ENCODE assay signal across 18 mouse cellular contexts in the genomic region with DNA sequence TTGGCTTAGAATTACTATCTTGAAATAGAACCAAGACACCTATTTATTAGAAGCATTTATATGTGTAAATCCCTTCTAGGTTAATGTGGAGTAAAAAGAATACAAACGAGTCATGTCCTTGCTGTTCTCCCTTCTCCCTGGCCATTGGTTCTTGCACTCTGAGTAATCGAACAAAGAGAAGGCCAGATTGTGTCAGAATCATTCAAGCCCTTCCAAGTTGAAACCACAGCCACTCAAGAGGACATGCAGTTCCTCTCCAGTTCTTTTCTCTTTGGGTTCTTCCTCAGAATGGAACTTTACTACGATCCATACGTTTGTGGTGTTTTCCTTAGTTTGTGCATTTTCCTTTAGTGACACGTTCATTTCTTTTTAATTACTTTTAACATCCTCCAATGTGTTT. TPM values are rescaled to one million over a fixed set of nuclear protein-coding genes. Genes with fewer than 3 reads are reported as not detected.
"Had no signal": no experiment of that assay in that cellular context is flagged by ENCODE, and none has a peak within 500 bp of the region (broad histone marks: within the 10 kb centered on the region; RNA-seq: fewer than 3 reads in every experiment).

No protein-coding gene starts in this region.

- H3K4me3 ChIP-seq: limb, embryonic 12.5 days; liver, embryonic 13.5 days; midbrain, embryonic 15.5 days had no signal

- DNase-seq: kidney, adult 11 months; kidney, postnatal 10 days; kidney, postnatal 4 days; liver; liver, embryonic 13.5 days; liver, postnatal 0 days; right cerebral cortex, adult 18-20 months; right cerebral cortex, postnatal 25 days had no signal

- H3K27ac ChIP-seq: limb, embryonic 12.5 days; liver, embryonic 13.5 days; midbrain, embryonic 15.5 days had no signal

- H3K27me3 ChIP-seq: limb, embryonic 12.5 days; liver, embryonic 13.5 days; midbrain, embryonic 15.5 days had no signal

- H3K9ac ChIP-seq: limb, embryonic 12.5 days; liver, embryonic 13.5 days; liver, postnatal 0 days; midbrain, embryonic 15.5 days had no signal

- ATAC-seq: liver, postnatal 0 days; midbrain, embryonic 15.5 days had no signal

- H3K36me3 ChIP-seq: limb, embryonic 12.5 days; liver, embryonic 13.5 days; midbrain, embryonic 15.5 days had no signal

- H3K4me1 ChIP-seq: limb, embryonic 12.5 days; liver, embryonic 13.5 days; midbrain, embryonic 15.5 days had no signal

RNA-seq across cellular contexts. Expression of gene Serpinb5, which starts 22.4 kb away (rescaled TPM):
- total RNA-seq: layer of hippocampus, adult 8-10 months; layer of hippocampus, postnatal 14 days; left cerebral cortex, postnatal 36 days; monocyte, adult 5-6 weeks had no signal
- polyA plus RNA-seq: kidney, embryonic 14.5 days; liver, postnatal 0 days; midbrain, embryonic 11.5 days; neural tube, embryonic 14.5 days had no signal

RNA-seq across cellular contexts. Expression of gene Serpinb12, which starts 50.9 kb away (rescaled TPM):
- total RNA-seq: layer of hippocampus, adult 8-10 months; layer of hippocampus, postnatal 14 days; left cerebral cortex, postnatal 36 days; monocyte, adult 5-6 weeks had no signal
- polyA plus RNA-seq: kidney, embryonic 14.5 days; limb, embryonic 12.5 days; liver, embryonic 13.5 days; liver, postnatal 0 days; midbrain, embryonic 11.5 days; midbrain, embryonic 15.5 days; small intestine, adult 2 months had no signal
